Mouse (Mus musculus): ENCODE measurements around the gene Plxna4.

DNA sequence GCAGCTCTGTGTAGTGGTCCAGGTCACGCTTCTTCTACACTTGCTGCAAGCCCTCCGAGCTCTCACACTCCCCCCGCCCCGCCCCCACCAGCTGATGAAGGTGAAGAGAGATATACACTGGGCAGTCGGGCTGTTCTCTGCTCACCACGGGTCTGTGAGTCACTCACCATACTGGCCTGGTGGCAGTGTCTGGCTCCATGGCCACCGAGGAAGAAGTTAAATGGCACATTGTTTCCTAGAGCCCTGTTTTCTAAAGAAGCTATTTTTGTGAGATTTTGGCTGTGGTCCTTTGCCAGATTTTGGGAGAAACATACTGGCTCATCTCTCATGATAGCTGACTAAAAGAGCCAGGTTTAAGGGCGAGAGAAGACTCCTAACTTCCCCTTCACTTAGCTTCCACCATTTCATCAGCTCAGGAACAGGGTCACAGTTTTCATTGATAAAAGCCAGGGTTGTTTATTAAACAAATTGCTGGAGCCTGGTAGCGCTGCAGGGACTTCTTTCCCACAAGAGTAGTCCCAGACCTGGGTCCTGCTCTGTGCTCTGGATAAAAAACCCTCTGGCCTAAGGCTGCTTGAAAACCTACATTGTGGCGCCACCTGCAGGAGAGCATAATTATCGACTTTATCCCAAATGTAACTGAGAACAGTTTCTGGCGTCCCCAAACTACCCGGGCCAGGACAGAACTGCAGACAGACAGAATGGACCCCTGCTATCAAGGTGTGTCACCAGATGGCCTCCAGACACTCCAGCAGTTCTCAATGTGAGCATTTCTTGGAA, 3.2 kb upstream of the Plxna4 start:
- TF ChIP-seq CTCF (IDR thresholded peaks at IDR 0.05; ENCODE audit: insufficient read depth, low read depth, low read length): no peak
- TF ChIP-seq POLR2A (IDR thresholded peaks at IDR 0.05; ENCODE audit: insufficient read depth, low read depth, low read length): no peak

All from olfactory bulb, adult 2 months (tissue).